Mouse (Mus musculus) right cerebral cortex, adult 2 months (tissue): Measurements from ENCODE around the gene Slc25a41.

Experiments used
- DNase-seq, 2 experiments: peaks; one replicate each; pipeline ENCODE4 v3.0.0; 2021 to 2022; ENCODE audit warnings: low spot score in 2 of 2

Gene Slc25a41

GRCm38 (mm10) chr17:56990966-56991365, 50.5 kb downstream of the Slc25a41 start:
- no peak for DNase-seq

- DNase-seq, result peak; percentile 97 to 99
Measured at GRCm38 (mm10) chr17:56990115-56990746, 51.2 kb downstream of the Slc25a41 start, which contains the start of gene Clpp. TSS of gene Clpp (plus strand) at chr17:56990305.

- DNase-seq, result peak; percentile 76 to 87
Measured at GRCm38 (mm10) chr17:56989467-56990114, 51.9 kb downstream of the Slc25a41 start.

GRCm38 (mm10) chr17:56988921-56989430, 52.5 kb downstream of the Slc25a41 start:
- DNase-seq, result no peak

- DNase-seq, result no peak
Measured at GRCm38 (mm10) chr17:56988441-56988840, 53.0 kb downstream of the Slc25a41 start.

- no peak for DNase-seq
Measured at GRCm38 (mm10) chr17:56986105-56986805, 55.2 kb downstream of the Slc25a41 start.

- no peak for DNase-seq
Measured at GRCm38 (mm10) chr17:56985656-56986055, 55.8 kb downstream of the Slc25a41 start.

- no peak for DNase-seq
Measured at GRCm38 (mm10) chr17:56984886-56985285, 56.6 kb downstream of the Slc25a41 start.
